Mouse (Mus musculus) ES-Bruce4 (cell line): ENCODE measurements around the gene Ccr2.

Experiments
- CTCF ChIP-seq: IDR thresholded peaks from one replicate; pipeline ENCODE4 v1.8.1; 2011; ENCODE audit warnings: low read depth, low read length
- EP300 ChIP-seq: IDR thresholded peaks from 2 replicates; pipeline ENCODE4 v1.6.1; 2011; ENCODE audit warnings: low read depth, low read length; ENCODE audit not compliant: insufficient read depth
- POLR2A ChIP-seq: IDR thresholded peaks from one replicate; pipeline ENCODE4 v1.8.1; 2011; ENCODE audit warnings: low read length; ENCODE audit not compliant: insufficient read depth

DNA sequence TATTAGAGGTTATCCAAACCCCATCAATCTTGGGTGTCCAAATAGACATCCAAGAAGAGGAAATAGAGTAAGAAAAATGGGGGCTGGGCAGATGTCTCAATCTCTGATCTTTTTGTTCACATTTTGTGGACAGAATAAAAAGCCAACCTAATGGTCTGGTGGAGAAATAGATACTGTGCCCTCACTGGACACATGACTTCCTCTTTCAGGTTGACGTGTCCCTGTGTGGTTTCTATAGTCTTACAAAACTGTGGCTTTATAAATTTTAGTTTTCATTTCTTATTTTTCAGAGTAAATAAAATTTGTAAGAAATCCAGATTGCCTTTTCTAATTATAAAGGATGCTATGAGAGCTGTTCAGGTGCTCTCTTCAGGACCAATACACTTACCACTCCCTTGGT, 41.9 kb downstream of the Ccr2 start:
- TF ChIP-seq CTCF (no peak), POLR2A (no peak), EP300 (no peak)
